Mouse (Mus musculus) bone marrow macrophage, adult 2 months (primary cell): Measurements from ENCODE around the gene Slx4ip.

Source experiments
- CTCF ChIP-seq: IDR thresholded peaks from 2 replicates; pipeline ENCODE4 v1.5.1; 2012; ENCODE audit warnings: low read depth, mild to moderate bottlenecking, low read length, moderate library complexity
- POLR2A ChIP-seq: IDR thresholded peaks from 2 replicates; pipeline ENCODE4 v1.6.1; 2012; ENCODE audit warnings: mild to moderate bottlenecking, low read depth, low read length, borderline replicate concordance

DNA sequence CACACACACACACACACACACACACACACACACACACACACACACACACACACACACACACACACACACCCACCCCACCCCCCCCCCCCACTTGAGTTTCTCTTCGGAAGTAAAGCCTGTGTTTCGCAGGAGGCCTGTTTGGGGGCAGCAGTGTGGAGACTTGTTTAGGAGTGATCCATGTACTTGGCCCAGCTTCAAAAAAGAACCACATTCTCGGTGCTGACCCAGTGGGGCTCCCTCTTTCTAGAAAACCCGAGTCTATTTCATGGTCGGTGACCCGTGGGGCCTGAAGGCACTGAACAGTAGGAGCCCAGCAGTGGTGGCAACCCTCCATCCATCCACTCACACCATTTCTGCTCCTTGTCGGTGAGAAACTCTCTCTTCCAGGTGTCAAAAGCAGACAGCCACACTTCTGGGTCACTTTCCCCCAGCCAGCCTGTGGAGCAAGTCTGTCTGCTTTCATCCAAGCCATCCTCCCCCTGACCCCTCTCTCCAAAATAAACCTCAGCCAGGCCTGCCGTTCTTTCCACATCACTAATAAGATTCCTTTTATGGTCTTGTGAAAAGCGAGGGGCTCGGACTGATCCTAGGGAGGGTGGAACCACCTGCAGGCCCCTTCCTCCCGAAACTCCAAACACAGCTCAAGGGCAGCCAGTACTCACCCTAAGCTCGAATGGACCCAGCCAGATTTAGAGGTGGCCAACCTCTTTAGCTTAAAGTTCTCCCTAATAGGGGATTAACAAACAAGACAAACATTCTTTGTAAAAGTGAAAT lies 222.5 kb downstream of the Slx4ip start:
- no peak for TF ChIP-seq POLR2A
- no peak for TF ChIP-seq CTCF
